Mouse (Mus musculus) liver, embryonic 14.5 days (tissue): ENCODE results near the gene Mllt3.

ENCODE experiments used
- CTCF ChIP-seq: IDR thresholded peaks from 2 replicates; pipeline ENCODE4 v1.5.1; 2016; ENCODE audit warnings: antibody characterized with exemption, low read depth, control low read depth
- EP300 ChIP-seq: IDR thresholded peaks from 2 replicates; pipeline ENCODE4 v1.6.1; 2016; ENCODE audit warnings: antibody characterized with exemption, low read depth

- TF ChIP-seq CTCF (no peak), EP300 (no peak)
Measured at GRCm38 (mm10) chr4:87844668-87845210, 188.4 kb downstream of the Mllt3 start.
